Mouse (Mus musculus): ENCODE measurements around the gene Pam16.

Pam16 gene

DNA sequence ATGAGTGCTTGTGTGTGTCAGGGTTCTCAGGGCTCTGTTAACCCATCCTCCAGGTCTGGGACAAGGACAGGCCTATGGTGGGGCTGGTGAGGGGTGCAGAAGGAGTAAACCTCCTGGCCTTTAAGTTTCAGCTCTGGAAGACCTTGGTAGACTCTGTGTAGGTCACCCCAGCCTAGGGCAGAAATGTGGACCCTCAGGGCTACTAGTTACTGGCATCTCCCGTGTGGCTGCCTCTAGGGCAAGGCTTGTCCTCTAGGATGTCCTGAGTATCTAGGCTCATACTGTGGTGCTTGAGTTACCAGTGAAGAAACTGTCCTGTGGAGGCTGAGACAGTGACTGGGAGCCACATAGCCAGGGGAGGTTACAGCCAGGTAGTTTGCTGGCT lies 21.3 kb downstream of the Pam16 start:
- TF ChIP-seq POU5F1 (IDR thresholded peaks at IDR 0.05; ENCODE audit: borderline replicate concordance, low read length) (no peak), NANOG (IDR thresholded peaks at IDR 0.05; ENCODE audit: borderline replicate concordance, low read length) (no peak), CTCF (conservative IDR thresholded peaks at IDR 0.05; ENCODE audit: low read length) (no peak)
- peaks cover 23% of the 10 kb centered on the region for H3K36me3 ChIP-seq (ENCODE audit: insufficient read depth, low read length)
- no peaks in the 10 kb centered on the region for H3K9me3 ChIP-seq (ENCODE audit: low read length)

DNA sequence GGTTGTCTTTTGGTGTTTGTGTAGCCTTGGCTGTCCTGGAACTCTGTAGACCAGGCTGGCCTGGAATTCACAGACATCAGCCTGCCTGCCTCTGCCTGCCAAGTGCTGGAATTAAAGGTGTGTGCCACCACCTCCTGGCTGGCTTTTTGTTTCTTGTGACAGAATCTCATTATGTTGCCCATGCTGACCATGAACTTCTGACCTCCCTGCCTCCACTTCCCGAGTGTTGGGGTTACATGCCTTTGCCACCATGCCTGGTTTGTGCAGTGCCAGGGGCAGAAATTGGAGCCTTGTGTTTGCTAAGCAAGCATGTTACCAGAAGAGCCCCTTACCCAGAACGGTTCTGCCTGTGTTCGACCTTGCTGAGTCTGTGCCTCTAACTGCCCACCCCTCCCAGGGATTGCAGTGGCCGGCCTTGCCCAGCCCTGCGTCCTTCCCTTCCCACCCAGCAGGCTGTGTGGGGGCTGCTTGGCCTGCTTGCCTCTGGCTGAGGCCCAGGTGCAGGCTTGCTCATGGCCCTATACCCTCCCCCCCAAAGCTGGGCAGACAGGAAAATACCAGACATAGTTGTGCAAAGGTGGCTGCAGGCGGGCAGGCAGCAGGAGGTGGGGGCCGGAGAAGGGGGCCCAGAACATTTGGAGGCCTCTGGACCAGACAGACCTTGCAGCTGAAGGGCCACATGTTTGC lies 21.9 kb downstream of the Pam16 start:
- H3K27me3 ChIP-seq (ENCODE audit: insufficient read depth, low read length): no peaks in the 10 kb centered on the region
- peak overlapping the region; percentile 63 for H3K4me3 ChIP-seq (replicated peaks; ENCODE audit: low read length)
- no peaks in the 10 kb centered on the region for H3K9me3 ChIP-seq (ENCODE audit: low read length)
- H3K4me1 ChIP-seq (replicated peaks; ENCODE audit: low read depth, low read length): peaks cover 100% of the 10 kb centered on the region
- no peak for TF ChIP-seq CTCF (conservative IDR thresholded peaks at IDR 0.05; ENCODE audit: low read length)
- TF ChIP-seq POU5F1 (IDR thresholded peaks at IDR 0.05; ENCODE audit: borderline replicate concordance, low read length): no peak
- TF ChIP-seq NANOG (IDR thresholded peaks at IDR 0.05; ENCODE audit: borderline replicate concordance, low read length): no peak
- peaks cover 17% of the 10 kb centered on the region for H3K36me3 ChIP-seq (ENCODE audit: insufficient read depth, low read length)

More for the DNA sequence above, 21.3 kb downstream of the Pam16 start:
- H3K4me3 ChIP-seq (replicated peaks; ENCODE audit: low read length): peak overlapping the region; percentile 63
- H3K27me3 ChIP-seq (ENCODE audit: insufficient read depth, low read length): no peaks in the 10 kb centered on the region
- H3K4me1 ChIP-seq (replicated peaks; ENCODE audit: low read depth, low read length): peaks cover 100% of the 10 kb centered on the region

DNA sequence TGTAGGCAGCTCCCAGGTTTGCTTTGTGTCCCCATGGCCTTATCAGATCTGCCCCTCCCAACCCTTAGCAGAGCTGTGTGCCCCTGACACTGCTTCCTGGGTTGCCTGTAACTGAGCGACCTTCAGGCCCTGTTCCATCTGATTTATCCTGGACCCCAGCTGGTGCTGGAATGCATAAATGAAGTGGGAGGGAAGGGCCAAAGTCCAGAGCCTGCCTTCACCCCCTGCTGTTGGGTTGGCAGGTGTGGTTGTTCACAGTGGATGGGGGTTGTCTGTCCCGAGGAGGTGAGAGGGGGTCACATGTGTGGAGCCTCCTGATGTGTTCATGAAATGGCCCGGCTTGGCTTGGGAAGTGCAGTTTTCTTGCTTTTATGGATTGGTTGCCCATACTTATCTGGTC lies 22.6 kb downstream of the Pam16 start:
- Histone ChIP-seq H3K9me3 (ENCODE audit: low read length) (no peaks in the 10 kb centered on the region), H3K4me3 (replicated peaks; ENCODE audit: low read length) (peak overlapping the region; percentile 63), H3K27me3 (ENCODE audit: insufficient read depth, low read length) (no peaks in the 10 kb centered on the region), H3K4me1 (replicated peaks; ENCODE audit: low read depth, low read length) (peaks cover 100% of the 10 kb centered on the region), H3K36me3 (ENCODE audit: insufficient read depth, low read length) (peaks cover 13% of the 10 kb centered on the region)
- no peak for TF ChIP-seq CTCF (conservative IDR thresholded peaks at IDR 0.05; ENCODE audit: low read length)
- no peak for TF ChIP-seq POU5F1 (IDR thresholded peaks at IDR 0.05; ENCODE audit: borderline replicate concordance, low read length)
- no peak; the same call in 1 of the 2 replicates for TF ChIP-seq NANOG (IDR thresholded peaks at IDR 0.05; ENCODE audit: borderline replicate concordance, low read length)

DNA sequence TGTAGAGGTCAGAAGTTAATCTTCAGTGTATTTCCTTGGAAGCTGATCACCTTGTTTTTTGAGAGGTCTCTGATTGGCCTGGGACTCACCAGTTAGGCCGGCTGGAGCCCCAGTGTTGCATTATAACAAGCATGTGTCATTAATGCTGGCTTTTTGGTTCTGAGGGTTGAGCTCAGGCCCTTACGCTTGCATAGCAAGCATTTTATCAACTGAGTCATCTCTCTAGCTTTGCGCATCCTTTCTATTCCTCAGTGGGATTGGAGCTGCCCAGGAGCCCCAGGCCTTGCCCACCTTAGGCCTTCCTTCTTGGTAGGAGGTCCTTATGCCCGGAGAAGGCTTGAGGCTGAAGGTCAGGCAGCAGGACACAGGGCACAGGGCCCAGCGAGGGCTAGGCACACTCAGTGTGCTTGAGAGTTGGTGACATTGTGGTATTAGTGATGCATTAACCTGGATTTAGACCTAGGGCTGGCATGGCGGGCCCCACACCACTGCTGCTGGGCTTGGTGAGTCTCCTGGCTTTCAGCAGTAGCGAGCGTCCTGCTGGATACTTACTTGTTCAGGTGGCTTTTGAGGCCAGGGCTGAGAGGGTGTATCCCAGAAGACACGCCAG lies 24.0 kb downstream of the Pam16 start:
- Histone ChIP-seq H3K4me1 (replicated peaks; ENCODE audit: low read depth, low read length) (peaks cover 100% of the 10 kb centered on the region), H3K4me3 (replicated peaks; ENCODE audit: low read length) (peak overlapping the region; percentile 63), H3K27me3 (ENCODE audit: insufficient read depth, low read length) (no peaks in the 10 kb centered on the region), H3K9me3 (ENCODE audit: low read length) (no peaks in the 10 kb centered on the region), H3K36me3 (ENCODE audit: insufficient read depth, low read length) (peaks cover 8% of the 10 kb centered on the region)
- TF ChIP-seq CTCF (conservative IDR thresholded peaks at IDR 0.05; ENCODE audit: low read length): no peak
- TF ChIP-seq NANOG (IDR thresholded peaks at IDR 0.05; ENCODE audit: borderline replicate concordance, low read length): no peak
- no peak for TF ChIP-seq POU5F1 (IDR thresholded peaks at IDR 0.05; ENCODE audit: borderline replicate concordance, low read length)

DNA sequence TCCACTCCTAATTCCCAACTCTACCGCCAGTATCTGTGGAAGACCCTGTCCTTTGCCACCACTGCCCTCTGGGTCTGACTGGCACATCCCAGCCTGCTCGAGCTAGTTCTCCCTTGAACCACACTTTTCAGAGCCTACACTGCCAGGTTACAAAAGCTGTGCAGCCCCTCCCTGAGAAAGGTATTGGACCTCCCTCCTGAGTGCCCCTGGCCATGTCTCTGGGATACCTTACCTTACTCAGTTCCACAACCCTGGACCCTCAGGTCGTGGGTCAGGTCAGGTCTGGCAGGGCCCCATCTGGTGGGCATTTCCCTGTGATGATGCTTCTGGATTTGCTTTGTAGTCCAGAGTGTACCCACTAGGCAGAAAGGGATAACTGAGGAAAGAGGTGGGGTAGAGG lies 25.2 kb downstream of the Pam16 start:
- TF ChIP-seq POU5F1 (IDR thresholded peaks at IDR 0.05; ENCODE audit: borderline replicate concordance, low read length) (no peak), NANOG (IDR thresholded peaks at IDR 0.05; ENCODE audit: borderline replicate concordance, low read length) (no peak), CTCF (conservative IDR thresholded peaks at IDR 0.05; ENCODE audit: low read length) (no peak)

DNA sequence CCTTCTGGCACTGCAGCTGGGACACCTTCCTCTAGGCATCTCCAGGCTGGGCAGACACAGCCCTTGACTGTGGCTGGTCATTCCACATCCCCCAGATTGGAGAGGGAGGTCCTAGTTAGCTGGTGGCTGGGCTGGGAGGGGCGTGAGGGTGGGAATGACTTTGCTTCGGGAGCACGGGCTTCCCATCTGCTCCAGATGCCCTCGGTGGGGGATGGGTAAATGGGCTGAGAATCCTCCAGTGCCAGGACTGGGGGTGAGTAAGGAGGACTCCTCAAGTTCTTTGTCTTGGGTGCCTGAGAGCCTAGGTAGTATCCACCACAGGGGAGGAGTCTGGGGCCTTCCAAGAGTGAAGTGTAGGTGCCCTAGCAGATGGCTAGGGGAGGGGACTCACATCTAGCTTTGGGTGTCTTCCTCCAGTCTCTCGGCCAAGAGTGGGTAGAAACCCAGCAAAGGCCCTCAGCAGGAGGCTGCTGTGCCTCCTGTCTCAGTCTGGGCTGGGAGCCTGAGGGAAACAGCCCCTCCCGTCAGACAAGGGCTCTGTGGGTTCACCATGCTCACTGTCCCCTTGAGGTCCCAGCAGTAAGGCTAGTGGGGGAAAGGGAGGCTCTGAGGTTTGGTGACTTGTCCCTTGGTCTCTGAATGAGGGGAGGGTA lies 25.8 kb downstream of the Pam16 start:
- Histone ChIP-seq H3K4me3 (replicated peaks; ENCODE audit: low read length) (peak overlapping the region; percentile 90), H3K27me3 (ENCODE audit: insufficient read depth, low read length) (no peaks in the 10 kb centered on the region), H3K4me1 (replicated peaks; ENCODE audit: low read depth, low read length) (peaks cover 90% of the 10 kb centered on the region), H3K9me3 (ENCODE audit: low read length) (no peaks in the 10 kb centered on the region), H3K36me3 (ENCODE audit: insufficient read depth, low read length) (peaks cover 8% of the 10 kb centered on the region)
- TF ChIP-seq POU5F1 (IDR thresholded peaks at IDR 0.05; ENCODE audit: borderline replicate concordance, low read length): no peak
- TF ChIP-seq CTCF (conservative IDR thresholded peaks at IDR 0.05; ENCODE audit: low read length): no peak
- TF ChIP-seq NANOG (IDR thresholded peaks at IDR 0.05; ENCODE audit: borderline replicate concordance, low read length): no peak

More for the DNA sequence above, 25.2 kb downstream of the Pam16 start:
- peak overlapping the region; percentile 90; the same call in 1 of the 2 replicates for H3K4me3 ChIP-seq (replicated peaks; ENCODE audit: low read length)
- peaks cover 96% of the 10 kb centered on the region for H3K4me1 ChIP-seq (replicated peaks; ENCODE audit: low read depth, low read length)
- H3K27me3 ChIP-seq (ENCODE audit: insufficient read depth, low read length): no peaks in the 10 kb centered on the region
- H3K36me3 ChIP-seq (ENCODE audit: insufficient read depth, low read length): peaks cover 8% of the 10 kb centered on the region
- H3K9me3 ChIP-seq (ENCODE audit: low read length): no peaks in the 10 kb centered on the region

DNA sequence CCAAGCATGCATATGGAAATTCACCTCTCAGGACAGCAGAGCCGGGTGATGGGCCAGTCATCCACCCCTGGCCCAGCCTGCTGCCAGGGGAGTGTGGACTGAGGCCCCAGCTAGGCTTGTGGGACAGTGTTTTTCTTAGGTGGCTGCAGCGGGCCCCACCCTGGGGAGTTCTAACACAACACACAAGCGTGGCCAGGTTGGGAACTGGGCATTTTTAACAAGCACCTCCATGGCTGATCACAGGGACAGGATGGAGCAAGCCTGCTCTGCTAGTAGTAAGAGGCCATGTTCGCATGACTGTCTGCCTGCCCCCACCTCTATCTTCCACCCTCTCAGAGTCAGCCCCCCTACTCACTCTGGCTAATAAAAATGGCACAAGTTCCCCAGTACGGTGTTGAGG lies 26.7 kb downstream of the Pam16 start:
- no peaks in the 10 kb centered on the region for H3K27me3 ChIP-seq (ENCODE audit: insufficient read depth, low read length)

DNA sequence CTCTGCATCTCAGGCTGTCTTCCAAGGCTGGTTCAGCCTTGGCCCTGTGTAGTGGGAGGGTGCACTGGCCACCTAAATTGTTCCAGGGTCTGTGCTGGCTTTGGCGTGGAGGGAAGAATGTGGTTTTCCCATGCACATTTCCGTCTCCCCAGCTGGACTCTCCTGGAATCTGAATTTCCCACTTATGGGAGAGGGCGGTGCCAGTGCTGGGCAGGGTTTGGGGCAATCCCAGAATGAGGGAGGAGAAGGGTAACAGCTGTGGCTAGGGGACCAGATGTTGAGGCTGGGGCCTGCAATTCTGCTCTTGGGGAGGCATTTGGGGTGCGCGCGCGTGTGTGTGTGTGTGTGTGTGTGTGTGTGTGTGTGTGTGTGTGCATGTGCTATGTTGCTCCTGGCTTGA lies 27.5 kb downstream of the Pam16 start:
- H3K9me3 ChIP-seq (ENCODE audit: low read length): no peaks in the 10 kb centered on the region
- H3K4me1 ChIP-seq (replicated peaks; ENCODE audit: low read depth, low read length): peaks cover 89% of the 10 kb centered on the region
- peaks cover 8% of the 10 kb centered on the region for H3K36me3 ChIP-seq (ENCODE audit: insufficient read depth, low read length)
- TF ChIP-seq CTCF (conservative IDR thresholded peaks at IDR 0.05; ENCODE audit: low read length): no peak
- TF ChIP-seq NANOG (IDR thresholded peaks at IDR 0.05; ENCODE audit: borderline replicate concordance, low read length): no peak
- TF ChIP-seq POU5F1 (IDR thresholded peaks at IDR 0.05; ENCODE audit: borderline replicate concordance, low read length): no peak
- peak overlapping the region; percentile 90 for H3K4me3 ChIP-seq (replicated peaks; ENCODE audit: low read length)
- H3K27me3 ChIP-seq (ENCODE audit: insufficient read depth, low read length): no peaks in the 10 kb centered on the region

More for the DNA sequence above, 26.7 kb downstream of the Pam16 start:
- Histone ChIP-seq H3K4me1 (replicated peaks; ENCODE audit: low read depth, low read length) (peaks cover 89% of the 10 kb centered on the region), H3K4me3 (replicated peaks; ENCODE audit: low read length) (peak overlapping the region; percentile 90), H3K36me3 (ENCODE audit: insufficient read depth, low read length) (peaks cover 8% of the 10 kb centered on the region), H3K9me3 (ENCODE audit: low read length) (no peaks in the 10 kb centered on the region)
- no peak for TF ChIP-seq NANOG (IDR thresholded peaks at IDR 0.05; ENCODE audit: borderline replicate concordance, low read length)
- no peak for TF ChIP-seq POU5F1 (IDR thresholded peaks at IDR 0.05; ENCODE audit: borderline replicate concordance, low read length)
- TF ChIP-seq CTCF (conservative IDR thresholded peaks at IDR 0.05; ENCODE audit: low read length): no peak
